Mouse (Mus musculus) heart, postnatal 4 days (tissue): ENCODE measurements around the gene Rora. TPM values are rescaled to one million over a fixed set of nuclear protein-coding genes. Genes with fewer than 3 reads are reported as not detected.

Experiments
- DNase-seq: peaks from one replicate; pipeline ENCODE4 v3.0.0; 2021
- total RNA-seq, 2 experiments: library from RNA; stranded (reverse); gene quantifications; 2 replicates each; pipeline ENCODE4 v1.2.3; 2021

Gene Rora
- total RNA-seq, 2 experiments from 2014 or later, result 17.0 to 18.1 TPM

DNA sequence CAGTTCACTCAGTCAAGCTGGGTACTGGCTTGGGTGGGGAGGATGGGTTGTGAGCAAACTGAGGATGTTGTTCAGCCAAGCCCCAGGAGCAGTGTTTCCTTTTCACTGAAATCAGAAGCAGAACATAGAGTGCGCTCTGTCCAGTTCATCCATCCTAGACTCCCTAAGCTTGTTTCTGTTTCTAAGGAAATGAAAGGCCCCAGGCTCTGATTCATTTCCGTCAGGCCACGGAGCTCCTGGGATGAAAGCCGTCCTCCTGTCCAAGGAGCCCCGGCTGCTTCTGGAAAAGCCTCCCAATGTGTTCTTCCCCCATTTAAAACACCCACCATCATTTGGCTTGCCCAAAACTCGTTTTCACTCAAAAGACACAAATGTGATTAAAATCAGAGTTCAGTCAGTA lies 589.0 kb downstream of the Rora start:
- peak; percentile 14 for DNase-seq

DNA sequence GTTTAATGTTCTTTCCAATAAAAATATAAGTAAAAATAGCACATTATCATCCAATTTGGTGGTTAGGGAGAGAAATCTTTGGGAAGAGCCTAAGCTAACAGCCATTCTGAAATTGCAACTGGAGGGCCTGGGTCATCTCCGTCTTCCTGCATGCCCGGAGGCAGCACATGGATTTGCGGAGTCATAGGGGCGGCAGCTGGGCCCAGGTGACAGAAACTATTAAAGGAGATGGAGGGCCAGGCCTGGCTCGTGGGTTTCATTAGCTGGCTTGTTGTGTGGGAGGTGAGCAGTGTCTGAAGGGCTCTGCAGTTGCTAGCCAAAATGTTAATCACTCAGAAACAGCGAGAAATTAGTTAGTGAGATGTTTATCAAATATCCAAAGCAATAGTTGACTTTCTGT lies 590.0 kb downstream of the Rora start:
- DNase-seq, result no peak

DNA sequence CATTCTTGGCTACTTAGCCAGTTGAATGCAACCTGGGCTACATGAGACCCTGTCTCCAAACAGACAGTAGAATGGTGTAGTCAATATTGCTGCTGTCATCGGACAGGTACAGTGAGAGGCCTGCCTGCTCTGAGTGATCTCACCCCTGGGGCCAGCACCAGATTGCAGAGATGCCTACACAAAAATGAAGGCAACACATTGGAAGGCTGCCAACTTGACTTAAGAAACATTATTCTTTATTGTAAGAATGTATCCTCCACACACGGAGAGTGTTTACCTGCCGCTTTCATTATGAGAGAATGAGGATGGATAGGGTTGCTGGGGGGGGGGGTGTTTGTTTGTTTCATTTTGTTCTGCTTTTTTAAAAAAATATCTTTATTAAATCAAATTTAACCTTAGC lies 592.6 kb downstream of the Rora start:
- DNase-seq, result no peak

DNA sequence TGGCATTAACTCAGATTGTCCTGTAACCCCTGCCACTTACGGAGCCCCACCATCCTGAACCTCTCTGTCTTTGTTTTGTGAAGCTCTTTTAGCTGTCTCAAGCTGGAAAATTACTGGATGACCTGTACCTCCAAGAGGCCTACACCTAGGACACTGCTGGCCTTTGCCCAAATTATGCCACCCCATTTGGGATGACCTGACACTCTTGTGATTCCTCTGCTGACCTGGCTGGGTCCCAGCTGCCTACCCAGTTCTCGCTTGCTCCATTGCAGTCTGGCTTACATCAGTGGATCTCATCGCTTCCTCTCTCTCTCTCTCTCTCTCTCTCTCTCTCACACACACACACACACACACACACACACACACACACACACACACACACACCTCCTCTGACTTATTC lies 596.0 kb downstream of the Rora start:
- DNase-seq, result no peak

DNA sequence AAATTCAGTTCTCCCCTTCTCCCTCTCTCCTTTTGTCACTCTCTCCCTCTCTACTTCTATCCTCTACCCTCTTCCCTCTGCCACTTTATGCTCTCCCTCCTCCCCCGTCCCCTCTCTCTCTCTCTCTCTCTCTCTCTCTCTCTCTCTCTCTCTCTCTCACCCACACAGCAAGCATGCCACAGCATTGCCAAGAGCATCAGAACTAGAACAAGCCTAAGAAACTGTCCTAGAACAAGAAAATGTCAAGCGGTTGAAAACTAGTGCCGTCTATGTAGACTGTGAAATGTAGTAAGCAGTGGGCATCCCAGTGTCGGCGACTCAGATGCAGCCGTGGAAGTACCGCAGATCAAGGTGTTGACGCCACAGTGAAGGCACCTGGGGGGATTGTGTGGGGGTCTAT lies 596.7 kb downstream of the Rora start:
- no peak for DNase-seq

DNA sequence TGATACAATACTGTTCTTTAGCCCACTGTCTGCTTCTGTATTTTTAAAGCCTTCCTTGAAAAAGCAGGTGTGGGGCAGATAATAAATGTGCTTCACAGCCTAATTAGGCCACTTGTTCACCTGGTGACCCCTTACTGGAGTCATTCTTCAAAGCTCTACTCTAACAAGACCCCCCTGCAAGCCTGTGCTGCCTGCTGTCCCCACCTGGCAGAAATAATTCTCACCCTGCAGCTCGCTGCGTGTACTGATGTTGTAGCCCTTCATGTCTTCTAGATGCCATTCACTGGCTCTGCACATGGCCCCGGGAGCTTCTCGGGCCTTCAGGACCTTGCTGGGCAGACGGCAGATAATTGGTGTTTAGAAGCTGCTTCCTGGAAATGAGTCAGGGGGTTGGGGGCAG lies 604.9 kb downstream of the Rora start:
- no peak for DNase-seq

DNA sequence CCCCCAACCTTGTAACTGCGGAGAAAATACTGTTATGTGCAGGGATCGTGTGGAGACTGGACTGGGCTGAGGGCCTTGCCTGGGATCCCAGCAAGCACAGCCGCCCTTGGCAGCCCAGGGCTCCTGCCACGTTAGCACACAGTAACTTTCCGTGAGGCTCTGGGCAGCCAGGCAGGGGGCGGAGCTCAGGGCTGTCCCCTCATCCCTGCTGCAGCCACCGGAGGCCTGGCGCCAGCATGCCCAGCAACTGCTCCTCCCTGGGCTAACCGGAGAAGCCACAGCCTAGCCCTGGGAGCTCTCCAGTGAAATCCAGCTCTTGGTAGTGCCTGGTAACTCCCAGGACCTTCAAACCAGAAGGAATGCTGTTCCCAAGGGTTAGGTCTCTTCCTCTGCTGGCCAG lies 605.8 kb downstream of the Rora start:
- peak; percentile 79 for DNase-seq

DNA sequence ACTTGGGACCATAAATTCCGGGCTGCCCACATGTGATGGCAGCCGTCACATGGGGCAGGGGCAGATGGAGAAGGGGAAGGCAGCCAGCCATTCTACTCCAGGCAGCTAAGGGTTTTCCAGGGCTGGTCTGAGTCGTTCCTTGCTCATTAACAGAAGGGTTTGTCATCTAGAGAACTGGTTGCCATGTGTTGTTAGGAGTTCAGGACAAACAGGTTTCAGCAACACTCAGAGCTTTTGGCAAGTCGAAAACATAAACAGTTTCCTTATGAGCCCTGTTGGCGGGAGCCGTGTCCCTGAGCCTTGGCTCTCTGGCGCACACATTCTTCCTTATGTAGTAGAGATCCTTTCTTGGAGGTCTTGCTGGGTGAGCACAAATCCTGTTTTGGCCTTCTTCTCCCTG lies 611.6 kb downstream of the Rora start:
- DNase-seq, result no peak

DNA sequence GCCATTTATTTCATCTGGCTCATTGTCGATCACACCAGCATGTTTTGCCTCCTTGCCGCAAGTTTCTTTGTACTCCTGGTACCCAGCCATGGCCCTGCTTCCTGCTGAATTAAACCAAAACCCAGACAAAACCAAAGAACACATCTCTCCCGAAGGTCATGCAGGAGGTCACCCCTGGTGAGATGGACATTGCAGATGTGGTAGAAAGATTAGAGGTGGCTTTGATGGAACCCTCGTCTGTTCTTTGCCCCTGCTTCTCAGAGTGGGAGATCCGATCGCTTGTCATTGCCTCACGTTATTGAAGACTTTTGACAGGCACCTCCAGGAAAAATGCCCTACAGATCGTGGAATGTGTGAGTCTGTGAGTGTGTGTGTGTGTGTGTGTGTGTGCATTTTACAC lies 616.8 kb downstream of the Rora start:
- no peak for DNase-seq

DNA sequence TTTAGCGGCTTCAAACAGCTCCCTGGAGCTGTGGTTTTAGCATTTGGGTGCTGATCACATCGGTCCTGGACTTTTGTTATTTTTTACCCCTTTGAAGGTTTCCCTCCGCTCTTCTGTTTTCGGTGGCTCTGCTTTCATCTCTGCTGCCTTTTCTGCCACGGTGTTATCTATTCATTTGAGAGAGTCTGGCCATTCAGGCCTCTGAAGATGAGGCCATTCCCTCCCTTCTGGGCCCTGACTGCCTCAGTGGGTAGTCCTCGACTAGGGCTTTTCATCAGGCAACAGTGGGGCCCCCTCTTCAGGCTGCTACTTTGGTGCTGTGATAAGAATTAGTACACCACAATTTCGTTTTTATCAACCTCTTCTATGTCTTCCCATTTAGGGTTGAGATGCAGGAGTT lies 617.3 kb downstream of the Rora start:
- no peak for DNase-seq

DNA sequence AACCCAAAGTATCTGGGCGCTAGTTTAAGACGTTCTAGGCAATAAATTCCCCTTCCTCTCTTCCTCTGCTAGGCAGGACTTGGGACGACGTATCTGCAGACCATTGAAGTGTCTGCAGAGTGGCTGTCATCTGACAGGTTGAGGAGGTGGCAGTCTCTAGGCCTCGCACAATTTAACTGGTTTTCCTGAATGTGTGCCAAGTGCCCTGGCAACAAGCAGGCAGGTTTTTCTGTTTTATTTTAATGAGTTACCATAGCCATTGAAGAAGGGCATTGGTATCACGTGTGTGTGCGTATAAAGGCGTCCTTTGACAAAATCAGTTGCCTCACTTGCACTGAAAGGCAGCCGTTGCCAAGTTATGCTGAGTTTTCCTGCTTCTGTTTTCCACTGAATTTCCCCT lies 619.3 kb downstream of the Rora start:
- DNase-seq, result peak; percentile 57

DNA sequence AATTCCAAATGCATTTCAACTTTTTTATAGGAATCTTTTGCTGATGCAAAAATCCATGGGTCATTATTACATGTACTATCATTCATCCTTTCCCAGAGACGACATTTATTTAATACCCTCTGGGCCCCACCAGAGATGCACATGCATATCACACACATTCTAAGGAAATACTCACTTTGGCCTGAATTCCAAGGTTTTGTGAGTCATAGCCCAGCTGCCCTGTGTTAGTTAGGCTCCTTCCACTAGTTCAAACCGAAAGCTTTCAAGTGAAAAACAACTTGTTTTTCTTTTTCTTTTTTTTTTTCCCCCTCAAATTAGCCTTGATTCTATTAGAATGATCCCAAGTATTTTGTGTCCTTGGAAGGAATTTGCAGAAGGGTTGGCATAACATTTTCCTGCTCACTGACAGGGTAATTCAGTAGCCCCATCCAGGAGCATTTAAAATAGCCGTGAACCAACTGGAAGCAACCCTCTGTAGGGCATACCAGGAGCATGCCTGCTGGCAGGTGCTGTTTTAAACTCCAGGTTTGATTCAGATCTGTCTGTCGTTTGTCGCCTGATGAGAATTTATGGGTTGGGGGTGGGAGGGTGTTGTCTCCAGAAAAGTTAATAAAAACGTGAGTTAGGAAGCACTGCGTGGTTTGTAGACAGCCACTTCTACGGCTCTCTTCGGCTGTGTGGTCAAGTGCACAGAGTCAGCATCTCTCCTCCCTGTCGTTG lies 621.3 kb downstream of the Rora start:
- no peak for DNase-seq

DNA sequence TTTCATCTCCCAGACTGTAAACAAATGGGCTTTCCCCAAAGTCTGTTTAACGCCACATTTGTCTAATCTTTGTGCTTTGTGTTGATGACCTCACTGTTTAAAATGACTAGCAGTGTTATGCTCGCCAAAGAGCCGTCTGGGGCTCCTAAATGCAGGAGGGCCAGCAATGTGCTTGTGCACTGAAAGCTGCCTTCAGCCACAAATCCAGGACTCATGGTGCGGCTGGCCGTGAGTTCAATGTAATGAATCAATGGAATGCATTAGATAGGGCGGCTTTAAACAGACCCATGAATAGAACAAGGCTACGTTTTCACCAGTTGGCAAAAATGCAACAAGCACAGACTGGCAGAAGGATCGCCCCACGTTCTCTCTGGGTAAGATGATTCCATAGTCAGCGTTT lies 623.7 kb downstream of the Rora start:
- no peak for DNase-seq

DNA sequence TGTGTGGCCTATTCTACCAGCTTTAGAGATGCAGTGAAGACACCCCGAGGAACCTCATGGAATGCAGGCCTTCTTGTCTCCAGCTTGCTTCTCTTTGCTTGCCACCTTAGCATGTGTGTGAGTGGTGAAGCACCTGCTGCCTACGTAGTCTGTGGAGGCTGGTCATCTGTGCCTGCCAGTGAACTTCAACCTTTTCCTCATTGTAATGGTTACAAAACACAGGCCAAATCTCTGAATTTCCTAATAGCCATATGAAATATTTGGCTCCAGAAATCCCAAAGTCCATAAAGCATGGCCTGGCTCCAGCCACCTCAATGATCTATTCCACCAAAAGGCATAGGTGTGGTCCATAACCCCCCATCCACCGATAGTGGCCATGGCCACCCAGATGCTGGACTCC lies 631.4 kb downstream of the Rora start:
- no peak for DNase-seq

DNA sequence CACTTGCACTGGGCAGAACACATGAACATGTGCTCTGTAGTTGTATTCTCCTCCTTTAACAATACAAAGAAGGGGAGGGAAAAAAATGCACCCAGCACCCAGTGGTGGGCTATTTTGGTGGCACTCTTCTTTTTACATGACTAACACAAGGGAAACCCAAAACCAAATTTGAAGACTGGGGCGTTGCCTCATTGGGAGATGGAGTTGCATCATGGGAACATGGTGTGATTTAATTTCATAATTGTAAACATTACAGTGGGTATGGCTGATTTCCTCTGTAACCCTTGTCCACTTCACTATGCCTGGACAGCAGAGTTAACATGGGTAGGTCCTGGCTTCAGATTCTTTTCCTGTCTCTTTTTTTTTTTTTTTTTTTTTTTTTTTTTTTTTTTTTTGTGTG lies 634.5 kb downstream of the Rora start:
- DNase-seq, result no peak

DNA sequence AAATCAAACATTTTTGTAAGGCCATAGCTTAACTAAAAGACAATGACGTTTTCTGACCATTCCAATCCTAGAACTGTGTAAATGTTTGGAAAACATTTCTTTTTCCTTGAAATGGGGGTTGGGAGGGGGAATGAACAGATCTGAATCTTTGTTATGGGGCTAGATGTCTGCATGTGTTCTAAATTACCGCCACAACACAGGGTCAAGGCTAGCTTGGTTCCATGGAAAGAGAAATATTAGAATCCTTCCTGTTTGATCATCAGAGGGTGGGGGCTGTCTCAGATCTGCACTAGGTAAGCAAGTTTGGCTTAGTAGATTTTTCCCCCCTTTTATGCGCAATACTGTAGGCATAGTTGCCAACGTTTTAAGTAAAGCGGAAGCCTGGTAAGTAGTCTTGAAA lies 635.0 kb downstream of the Rora start:
- no peak for DNase-seq

DNA sequence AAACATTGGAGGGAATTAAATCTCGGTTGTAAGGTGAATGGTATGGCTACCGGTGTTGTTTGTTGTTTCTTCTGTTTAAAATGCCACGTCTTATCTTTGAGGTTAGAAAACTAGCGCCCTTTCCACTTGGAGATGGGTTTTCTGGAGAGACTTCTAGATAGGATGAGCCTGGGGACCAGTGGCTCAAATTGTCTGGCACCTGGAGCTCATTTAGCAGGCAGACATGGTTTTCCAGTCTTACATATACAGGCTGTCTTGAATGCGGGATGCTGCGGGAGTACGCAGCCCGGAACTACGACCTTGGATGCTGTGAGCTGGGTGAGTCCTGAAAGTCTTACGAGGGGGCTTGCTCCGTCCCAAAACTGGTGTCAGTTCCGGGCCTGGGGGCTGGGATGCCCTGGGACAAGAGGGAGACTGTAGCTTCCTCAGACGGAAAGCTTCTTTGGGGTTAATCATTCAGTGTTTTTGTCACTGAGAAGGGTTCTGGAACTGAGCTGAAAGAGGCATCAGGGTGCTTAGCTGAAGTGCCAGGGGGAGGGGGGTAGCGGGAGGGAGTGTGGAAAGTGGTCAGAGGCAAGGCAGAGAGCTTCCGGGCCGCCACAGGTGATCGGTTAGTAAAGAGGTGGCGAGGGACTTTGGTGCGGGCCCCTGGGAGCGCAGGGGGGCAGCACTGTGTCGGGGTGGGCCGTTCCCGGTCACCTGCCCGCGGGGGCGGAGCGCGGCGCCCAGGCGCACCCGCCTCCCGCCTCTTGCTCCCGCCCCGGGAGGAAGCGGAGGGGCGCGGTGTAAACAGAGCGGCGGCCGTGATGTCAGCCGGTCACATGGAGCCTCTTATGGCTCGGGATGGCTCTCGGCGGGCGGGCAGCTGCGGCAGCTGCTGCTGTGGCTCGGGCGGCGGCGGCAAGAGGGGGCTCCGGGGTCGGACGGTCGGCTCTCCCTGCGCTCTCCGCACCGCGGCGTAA lies 635.8 kb downstream of the Rora start:
- DNase-seq, result peak; percentile 88

DNA sequence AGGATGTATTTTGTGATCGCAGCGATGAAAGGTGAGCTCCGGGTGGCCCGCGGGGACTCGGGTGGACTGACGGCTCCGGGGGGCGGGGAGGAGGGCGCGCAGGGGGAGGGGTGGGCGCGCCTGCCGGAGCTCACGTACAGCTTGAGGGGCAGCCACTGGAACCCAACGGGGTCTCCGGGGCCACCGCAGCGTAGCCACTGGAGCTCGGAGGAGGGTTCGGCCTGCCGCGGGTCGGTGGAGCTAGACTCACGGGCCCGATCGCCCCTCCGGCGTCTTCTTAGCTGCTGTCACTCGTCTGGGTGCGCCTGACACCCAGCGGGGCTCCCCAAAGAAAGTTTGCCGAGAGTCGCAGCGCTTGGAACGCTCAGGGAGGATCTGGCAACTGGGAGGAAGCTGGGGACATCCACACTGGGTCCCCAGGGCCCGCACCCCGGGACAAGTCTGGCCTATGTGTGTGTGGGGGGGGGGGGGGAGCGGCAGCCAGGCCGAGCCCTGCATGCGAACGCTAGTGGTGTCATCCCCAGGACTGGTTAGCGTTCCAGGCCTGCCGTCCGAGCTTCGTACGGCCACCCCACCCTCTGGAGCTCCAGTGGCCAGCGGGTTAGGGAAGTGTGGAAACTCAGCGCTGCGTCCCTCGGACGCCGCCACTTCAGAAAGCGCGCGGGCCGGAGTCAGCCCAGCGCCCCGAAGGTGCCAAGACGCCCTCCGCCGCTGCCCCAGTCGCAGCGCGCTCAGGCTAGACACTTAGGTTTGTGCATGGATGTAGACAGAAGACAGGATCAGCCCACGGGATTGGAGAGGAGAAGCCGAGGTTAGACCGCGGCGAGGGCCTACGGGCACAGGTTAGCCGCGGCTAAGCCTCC lies 636.7 kb downstream of the Rora start:
- DNase-seq, result peak; percentile 42

DNA sequence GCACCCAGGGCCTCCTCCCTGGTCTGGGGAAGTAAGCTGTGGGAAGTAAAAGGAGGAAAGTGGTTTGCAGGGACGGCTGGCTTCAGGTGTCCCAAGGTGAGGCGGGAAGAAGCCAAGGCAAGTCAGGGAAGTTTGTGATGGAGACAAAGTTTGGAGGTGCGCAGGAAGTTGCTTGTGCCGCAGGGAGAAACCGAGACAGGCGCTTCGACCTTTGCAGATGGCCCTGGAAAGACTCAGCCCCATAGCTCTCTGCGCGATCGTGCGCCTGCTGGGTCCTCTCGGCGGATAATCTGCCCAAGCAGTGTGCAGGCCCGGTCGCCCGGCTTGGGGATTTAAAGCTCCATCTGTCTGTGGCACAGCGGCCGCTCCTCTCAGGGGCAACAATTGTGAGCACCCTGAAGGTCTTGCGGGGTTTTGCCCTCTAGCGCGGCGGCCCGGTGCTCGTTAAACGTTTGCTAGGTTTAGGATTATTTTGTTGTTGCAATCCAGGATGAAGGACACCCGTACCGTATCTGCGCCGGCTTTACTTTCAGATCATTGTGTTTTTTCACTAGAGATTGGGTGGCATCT lies 637.4 kb downstream of the Rora start:
- peak; percentile 37 for DNase-seq

DNA sequence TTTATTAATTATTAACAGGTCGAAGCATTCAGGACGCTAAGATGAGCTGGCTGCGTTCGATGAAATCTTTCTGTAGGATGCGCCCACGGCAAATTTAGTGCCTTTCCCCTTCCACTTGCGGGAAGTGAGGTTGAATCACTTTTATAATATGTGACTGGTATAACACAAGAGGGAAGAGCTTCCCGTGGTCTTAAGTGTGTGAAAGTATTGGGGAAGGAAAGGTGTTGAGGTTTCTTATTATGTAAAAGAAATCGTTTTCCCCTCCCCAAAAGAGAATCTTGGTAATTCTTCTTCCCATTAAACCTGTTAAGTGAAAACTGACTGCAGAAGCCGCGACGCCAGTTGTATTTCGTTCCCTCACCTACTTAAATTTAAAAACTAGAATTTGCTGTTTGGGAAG lies 637.9 kb downstream of the Rora start:
- DNase-seq, result no peak

DNA sequence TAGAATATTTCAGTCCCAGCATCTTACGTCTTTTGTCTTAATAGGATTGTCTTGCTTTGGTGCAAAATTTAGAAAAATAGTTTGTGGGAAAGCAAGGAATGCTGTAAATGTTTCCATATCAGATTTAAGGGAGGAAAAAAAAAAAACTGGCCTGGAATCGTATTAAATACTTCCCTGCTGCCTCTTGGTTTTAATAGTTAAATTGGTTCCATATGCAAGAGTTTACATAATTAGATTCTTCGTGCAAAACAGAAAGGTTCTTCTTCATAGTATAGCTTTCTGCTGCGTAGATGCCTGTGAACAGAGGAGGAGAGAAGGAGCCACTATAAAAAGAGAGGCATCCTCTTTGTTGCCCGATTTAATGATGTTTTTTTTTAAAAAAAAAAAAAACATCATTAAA lies 638.8 kb downstream of the Rora start:
- DNase-seq, result no peak
